Mouse (Mus musculus) C2C12 (cell line): ENCODE results near the gene Clp1.

ENCODE experiments used
- CTCF ChIP-seq: IDR thresholded peaks from one replicate; pipeline ENCODE4 v1.5.1; 2011; ENCODE audit not compliant: control insufficient read depth, insufficient read depth, insufficient read length
- MAX ChIP-seq: IDR thresholded peaks from one replicate; pipeline ENCODE4 v1.6.1; 2011; ENCODE audit warnings: mild to moderate bottlenecking, control low read depth
- USF1 ChIP-seq: IDR thresholded peaks from one replicate; pipeline ENCODE4 v1.6.1; 2011; ENCODE audit warnings: low read depth, mild to moderate bottlenecking, control low read depth, moderate library complexity

GRCm38 (mm10) chr2:84732394-84732793 is 5.2 kb upstream of the Clp1 start:
- TF ChIP-seq CTCF (no peak), USF1 (no peak), MAX (no peak)
